Mouse (Mus musculus) cerebellum, adult 9-11 months (tissue): Measurements from ENCODE around the gene Slco1a5.
"Not testable (repeated sequence)": the region's sequence is repeated elsewhere in the genome, so short reads cannot be mapped to it uniquely, and the experiment has no call there.

Experiments used
- DNase-seq: peaks from one replicate; pipeline ENCODE4 v3.0.0; 2022

The Slco1a5 gene

DNA sequence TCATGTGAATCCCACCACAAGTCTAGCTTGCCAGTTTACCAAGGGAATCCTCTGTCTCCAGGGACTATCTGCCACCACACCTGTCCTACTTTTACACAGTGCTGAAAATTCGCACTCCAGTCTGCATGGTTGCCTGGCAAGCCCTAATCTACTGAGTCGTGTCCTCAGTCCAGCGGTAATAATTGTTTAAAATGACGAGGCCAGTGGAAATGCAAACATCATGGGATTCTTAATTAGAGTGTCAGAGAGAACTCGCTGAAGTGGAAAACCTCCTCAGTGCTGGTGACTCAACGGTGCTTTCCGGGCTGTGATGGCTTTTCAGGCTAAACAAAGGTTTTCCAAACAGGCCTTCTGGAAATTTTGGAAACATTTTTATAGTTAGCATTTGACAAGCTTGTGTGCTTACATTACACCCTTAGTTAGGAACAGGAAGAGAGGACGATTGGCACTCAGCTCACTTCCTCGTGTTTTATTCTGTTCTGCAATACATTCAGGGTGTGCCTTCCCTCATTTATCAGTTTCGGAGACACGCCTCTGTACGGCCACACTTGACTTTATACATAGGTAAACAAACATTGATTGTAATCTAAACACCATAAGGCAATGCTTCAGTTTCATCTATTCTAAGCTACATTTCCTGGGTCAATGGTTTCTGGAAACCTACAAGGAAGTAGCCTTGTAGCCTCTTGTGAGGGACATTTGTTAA, 33.2 kb downstream of the Slco1a5 start:
- DNase-seq, result no peak

DNA sequence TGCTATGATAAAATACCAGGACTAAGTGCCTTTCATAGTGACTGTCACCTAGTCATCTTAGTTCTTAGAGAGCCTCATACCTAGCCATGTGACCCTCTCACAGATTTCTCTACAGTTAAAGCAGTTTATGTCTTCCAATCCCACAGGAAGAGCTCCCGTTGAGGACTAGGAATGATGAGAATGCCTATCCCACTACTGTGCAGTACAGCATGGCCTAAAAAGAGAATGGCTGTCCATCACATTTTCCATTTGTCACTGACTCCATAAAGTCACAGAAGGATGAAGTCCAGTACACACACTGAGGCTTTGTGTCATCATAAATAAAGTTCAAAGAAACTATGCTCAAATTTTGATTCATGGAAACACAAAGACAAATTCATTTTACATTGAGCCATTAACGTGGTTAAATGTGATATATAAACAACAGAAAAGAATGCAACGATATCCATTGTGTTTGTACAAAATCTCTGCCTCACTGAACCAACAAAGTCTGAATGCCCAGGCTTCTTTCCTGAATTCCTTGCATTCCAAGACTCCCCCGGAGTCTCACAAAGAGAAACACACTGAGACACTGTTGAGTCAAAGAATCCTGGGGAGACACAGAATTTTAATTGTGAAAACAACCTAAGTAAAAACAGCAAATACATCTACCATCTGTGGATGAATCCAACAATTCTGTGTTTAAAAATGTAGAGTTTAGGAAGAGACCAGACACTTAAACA, 46.9 kb downstream of the Slco1a5 start:
- no peak for DNase-seq

DNA sequence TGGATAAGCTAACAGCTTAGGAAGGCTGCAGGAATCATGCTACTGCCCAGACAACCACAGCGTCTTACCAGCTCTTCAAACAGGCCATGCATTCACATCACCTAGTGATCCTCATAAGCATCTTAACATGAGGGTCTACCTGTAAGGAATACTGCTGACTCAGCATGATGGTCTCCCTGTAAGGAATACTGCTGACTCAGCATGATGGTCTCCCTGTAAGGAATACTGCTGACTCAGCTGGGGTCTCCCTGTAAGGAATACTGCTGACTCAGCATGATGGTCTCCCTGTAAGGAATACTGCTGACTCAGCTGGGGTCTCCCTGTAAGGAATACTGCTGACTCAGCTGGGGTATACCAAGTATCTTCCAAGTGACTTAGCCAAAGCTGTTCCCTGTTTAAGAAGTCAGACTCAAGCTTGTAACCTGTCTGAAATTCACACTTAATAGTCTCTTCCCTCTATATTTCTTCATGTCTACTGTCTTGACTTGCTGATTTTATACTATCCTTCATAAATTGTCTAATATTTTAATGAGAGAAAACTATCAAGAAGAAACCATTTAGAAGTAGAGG, 72.0 kb downstream of the Slco1a5 start:
- DNase-seq, result not testable (repeated sequence)

DNA sequence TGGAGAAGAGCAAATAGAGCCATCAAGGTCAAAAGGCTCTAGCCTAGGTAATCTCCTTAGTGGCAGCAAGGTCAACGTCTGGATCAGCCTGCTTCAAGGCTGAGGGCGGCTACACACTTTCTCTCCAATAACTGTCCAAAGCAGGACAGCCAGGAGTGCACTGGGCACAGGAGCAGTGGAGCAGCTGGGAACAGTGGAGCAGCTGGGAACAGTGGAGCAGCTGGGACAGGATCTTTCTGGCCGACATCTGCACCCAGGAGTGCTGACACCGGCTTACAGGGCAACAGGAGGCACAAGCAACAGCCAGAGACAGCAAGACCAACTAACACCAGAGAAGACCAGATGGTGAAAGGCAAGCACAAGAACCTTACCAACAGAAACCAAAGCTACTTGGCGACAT, 77.7 kb downstream of the Slco1a5 start:
- DNase-seq, result no peak

DNA sequence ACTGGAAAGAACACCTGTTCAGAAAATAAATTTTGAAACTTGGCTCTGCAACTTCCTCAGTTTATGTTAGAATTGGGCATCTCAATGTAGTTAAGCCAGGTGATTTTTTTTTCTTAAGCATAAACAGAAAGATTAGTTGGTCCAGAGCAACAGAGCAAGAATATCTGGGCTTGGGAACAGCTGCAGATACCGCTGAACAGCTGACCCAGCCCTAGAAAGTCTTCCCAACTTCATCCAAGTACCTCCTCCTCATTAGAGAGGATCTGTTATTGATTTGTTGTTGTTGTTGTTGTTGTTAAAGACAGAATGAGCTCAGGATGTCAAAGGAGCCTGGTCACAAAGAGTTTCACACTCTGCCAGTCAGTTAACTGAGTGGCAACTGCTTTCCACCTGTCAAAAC, 83.3 kb downstream of the Slco1a5 start:
- no peak for DNase-seq

DNA sequence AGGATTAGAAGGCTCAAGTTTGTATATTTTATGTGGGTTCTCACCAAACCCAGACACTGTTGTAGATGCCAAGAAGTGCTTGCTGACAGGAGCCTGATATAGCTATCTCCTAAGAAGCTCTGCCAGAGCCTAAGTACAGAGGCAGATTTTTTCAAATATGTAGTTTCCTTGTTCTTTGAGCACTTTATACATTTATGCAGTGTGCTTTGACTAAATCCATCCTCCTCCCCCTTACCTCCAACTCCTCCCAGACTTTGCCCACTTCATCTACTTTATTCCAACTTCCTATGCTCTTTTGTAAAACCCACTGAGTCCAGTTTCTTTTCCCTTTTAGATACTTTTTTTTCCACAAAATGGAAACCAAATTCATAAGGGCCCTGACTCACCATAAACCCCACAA, 102.6 kb downstream of the Slco1a5 start:
- DNase-seq, result no peak

DNA sequence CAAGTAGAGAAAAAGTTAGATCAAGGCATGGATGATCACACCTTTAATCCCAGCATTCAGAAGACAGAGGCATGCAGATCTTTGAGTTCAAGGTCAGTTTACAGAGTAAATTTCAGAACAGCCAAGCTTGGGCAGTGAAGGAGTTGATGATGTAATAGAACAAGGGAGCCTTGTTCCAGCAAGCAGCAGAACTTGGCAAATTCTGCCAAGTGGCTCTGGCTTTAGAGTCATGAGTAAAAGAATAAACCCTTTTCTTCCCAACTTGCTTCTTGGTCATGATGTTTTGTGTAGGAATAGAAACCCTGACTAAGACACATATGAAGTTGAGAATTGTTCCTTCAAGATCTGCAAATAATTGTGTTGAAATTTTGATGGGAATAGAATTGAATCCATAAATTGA, 111.0 kb downstream of the Slco1a5 start:
- no peak for DNase-seq

DNA sequence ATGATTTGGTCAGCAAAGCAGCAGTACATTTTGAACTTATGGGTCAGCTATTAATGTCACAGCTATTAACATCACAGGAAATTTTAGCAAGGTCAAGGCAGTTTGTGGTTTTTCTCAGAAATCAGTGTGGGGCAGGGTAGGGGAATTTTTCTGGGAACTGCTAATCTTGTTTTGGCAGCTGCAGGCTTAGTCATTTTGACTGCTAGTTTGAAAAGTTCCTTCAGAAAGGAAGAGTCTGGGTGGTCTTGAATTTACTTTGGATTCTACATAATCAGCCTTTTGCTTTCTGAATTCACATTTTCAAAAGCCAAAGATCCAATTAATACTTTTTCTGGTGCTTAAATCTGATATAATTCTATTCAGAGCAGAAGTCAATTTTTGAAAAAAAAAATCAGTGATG, 113.0 kb downstream of the Slco1a5 start:
- DNase-seq, result no peak

DNA sequence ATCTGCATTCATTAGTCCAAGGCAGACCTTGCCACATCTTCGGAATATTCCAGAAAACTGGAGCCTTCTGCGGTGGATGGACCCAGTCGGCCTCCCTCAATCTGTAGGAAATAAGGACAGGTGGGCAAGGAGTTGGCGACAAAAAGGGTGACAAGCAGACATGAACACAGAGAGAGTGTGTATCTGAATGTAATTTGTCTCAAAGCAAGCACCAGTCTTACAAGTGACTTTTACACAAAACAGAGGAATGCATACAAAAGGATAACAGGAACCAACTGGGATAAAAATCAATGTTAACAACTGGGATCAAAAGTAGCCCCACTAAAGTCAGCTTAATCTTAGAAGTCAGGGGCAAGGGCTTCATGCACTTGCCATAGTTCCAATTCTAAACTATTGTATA, 114.4 kb downstream of the Slco1a5 start, which contains the start of gene Slco1a6:
Slco1a6 (minus strand) TSS at position 101 of the 400 bp plus-strand sequence.
- DNase-seq, result no peak

DNA sequence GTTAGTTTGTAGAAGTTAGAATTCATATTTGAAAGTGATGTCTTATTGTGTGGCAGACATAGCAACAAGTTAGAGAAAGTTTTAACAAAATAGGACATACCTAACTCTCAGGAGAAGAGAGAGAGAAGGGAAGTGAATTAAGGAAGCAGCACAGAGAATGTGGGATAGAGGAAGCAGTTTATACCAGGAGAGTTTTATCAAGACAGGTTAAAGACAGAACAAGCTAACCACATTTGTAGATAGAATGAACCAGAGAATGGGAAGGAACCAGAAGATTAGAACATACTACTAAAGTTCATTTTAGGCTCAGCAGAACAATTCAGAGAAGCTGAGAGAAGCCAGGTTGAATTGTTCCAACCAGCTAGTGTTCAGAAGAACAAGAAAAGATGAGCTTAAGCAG, 122.3 kb downstream of the Slco1a5 start:
- no peak for DNase-seq

DNA sequence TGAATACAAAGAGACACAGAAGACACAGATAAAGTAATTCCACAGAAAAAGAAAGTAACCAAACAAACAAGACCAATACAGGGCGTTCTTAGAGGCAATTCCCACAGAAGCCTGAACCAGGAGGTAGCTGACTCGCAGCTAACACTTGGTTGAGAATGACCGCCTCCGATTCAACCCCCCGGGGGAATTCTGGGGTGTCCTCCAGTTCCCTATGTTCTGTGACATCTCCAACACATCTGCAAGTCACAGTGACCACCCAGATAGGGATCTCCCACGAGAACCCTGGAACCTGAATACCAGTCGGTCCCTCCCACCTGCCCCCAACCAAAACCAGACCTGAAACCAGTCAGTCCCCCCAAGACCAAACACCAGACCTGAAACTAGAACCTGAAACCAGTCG, 128.5 kb downstream of the Slco1a5 start:
- DNase-seq, result no peak

DNA sequence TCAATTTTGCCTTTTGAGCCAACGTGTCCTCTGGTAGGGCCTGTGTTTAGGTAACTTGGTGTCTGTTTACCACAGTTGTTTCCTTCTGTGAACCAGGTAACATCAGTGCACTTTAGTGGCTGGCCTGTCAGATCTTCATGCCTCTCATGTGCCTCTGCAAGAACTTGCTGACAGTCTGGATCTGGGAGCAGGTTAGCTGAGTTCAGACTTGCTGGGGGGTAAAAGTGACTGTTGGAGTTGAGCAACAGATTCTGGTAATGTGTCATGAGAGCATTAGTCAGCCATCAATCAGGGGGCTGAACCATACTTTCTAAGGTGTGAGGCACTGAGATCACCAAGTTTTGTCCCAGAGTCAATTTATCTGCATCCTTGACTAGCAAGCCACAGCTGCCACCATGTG, 130.8 kb downstream of the Slco1a5 start:
- DNase-seq, result no peak

DNA sequence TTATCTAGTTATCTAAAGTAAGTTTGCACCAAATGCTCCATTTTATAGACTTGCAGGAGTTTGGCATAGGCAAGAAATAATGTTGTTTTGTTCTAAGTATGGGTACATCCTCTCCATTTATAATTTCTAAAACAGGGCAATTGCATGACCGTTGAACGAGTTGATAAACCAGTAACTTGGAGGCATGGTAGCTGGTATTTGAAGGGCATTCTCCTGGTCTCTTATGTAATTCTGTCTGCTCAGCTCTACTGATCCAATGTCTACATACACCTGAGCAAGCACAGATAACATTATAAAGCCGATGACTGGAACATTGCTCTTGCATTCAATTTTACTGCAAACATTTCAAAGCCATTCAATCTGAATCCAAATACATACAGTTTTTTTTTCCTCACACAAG, 135.4 kb downstream of the Slco1a5 start:
- DNase-seq, result no peak

DNA sequence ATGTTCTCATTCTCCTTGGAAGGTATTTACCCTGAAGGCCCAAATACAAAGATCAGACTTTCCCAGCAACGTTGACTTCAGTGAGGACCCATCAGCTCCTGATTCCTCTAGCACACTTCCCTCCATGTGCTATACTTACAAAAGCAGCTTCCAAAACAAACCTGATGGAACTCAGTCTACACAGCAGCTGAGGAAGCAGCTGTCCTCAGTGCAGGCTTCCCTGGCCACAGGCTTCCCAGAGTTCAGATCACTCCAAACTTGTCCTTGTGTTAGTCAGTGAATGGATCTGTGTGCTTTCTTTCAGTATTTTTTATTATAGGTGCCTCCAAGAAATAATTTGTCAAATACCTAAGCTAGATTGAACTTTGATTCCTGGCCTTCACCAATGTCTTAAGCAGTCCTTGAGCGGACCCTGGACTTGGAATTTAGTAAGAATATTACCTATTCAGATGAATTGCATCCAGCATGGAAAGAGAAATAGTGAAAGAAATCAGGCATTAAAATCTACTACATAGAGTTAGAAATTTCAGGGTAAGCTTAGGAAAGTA, 136.8 kb downstream of the Slco1a5 start:
- DNase-seq, result no peak
